Mouse (Mus musculus) limb, embryonic 10.5 days (tissue): ENCODE measurements around the gene Fpr2. TPM values are rescaled to one million over a fixed set of nuclear protein-coding genes. Genes with fewer than 3 reads are reported as not detected.

Experiments
- DNase-seq: peaks from one replicate; pipeline ENCODE4 v3.0.0-alpha.2; 2017; ENCODE audit warnings: low spot score
- H3K27ac ChIP-seq: fragments of 300-500 bp; sonication (generic); 2 replicates; pipeline ENCODE4 v1.5.1; 2016; ENCODE audit warnings: mild to moderate bottlenecking
- H3K27me3 ChIP-seq: fragments of 300-500 bp; sonication (generic); 2 replicates; pipeline ENCODE4 v1.6.1; 2016; ENCODE audit warnings: low read depth, mild to moderate bottlenecking; ENCODE audit not compliant: poor library complexity, severe bottlenecking
- H3K36me3 ChIP-seq: fragments of 300-500 bp; sonication (generic); 2 replicates; pipeline ENCODE4 v1.6.1; 2016; ENCODE audit warnings: mild to moderate bottlenecking, moderate library complexity
- H3K4me1 ChIP-seq: fragments of 300-500 bp; sonication (generic); 2 replicates; pipeline ENCODE4 v1.6.1; 2016
- H3K4me3 ChIP-seq: fragments of 300-500 bp; sonication (generic); 2 replicates; pipeline ENCODE4 v1.5.1; 2016; ENCODE audit warnings: mild to moderate bottlenecking, moderate library complexity
- H3K9me3 ChIP-seq: fragments of 300-500 bp; sonication (generic); replicated peaks from 2 replicates; pipeline ENCODE4 v1.6.1; 2016; ENCODE audit warnings: mild to moderate bottlenecking
- WGBS: fragments of 180-500 bp; shearing (Covaris S2); methylation state at CpG from one replicate; pipeline ENCODE4 v1.1.7; 2016; 5-methylcytosine and 5-hydroxymethylcytosine counted together
- polyA plus RNA-seq: library from polyadenylated mRNA; unstranded; fragments of >200 nt; fragmentation: Nextera tagmentation; extraction: Ambion mirVana; gene quantifications from 2 replicates; pipeline ENCODE4 v1.2.1, GENCODE M21; 2016

Fpr2 gene
- polyA plus RNA-seq, 1 experiment from 2014 or later = 0.16 TPM

DNA sequence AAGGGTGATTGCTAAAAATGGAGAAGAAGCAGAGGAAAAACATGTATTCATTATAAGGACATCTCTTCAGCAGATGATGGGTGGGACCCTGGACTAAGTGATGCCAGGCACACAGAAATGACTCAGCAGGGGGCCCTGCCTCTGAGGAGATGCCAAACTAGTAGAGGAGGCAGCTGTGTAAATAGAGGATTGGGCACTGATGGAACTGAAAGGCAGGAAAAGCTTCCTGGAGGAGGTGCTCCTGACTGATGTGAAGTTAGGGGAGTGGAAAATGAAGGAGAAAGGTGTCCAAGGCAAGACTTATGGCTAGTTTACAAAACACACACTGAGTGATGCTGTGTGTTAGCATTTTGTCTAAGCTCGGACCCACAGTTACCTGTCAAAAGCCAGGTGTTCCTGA is 30.2 kb upstream of the Fpr2 start:
- no peak for DNase-seq
- 100% methylated on average over 1 of the region's 1 CpGs for WGBS
- no peaks in the 10 kb centered on the region for H3K27me3 ChIP-seq
- H3K27ac ChIP-seq = no peak overlapping the region
- peaks cover 3% of the 10 kb centered on the region for H3K36me3 ChIP-seq
- H3K4me3 ChIP-seq = no peak overlapping the region
- H3K4me1 ChIP-seq = peaks cover 12% of the 10 kb centered on the region
- H3K9me3 ChIP-seq = no peaks in the 10 kb centered on the region

- DNase-seq = no peak
- WGBS = 83% methylated on average over 3 of the region's 3 CpGs
Observed at GRCm38 (mm10) chr17:17860110-17860509, 27.5 kb upstream of the Fpr2 start.

DNA sequence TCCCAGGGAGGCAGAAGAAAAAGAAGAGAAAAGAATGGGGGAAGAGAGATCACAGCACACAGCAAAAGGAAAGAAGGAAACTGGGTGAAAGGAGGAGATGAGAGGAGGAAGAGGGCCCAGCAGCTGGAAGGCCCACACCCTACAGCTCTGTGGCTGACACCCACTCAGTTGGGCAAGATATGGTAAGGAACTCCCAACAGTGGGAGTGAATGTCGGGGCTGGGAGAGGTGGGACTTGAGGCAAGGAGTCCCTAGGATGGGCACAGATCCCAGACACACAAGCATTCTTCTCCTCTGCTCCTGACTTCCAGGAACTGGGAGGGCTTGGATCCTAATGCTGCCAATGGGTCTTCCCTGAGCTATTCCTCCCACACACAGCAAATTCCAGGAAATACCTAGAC is 25.3 kb upstream of the Fpr2 start:
- H3K4me3 ChIP-seq = no peak overlapping the region
- H3K9me3 ChIP-seq = no peaks in the 10 kb centered on the region
- H3K27me3 ChIP-seq = no peaks in the 10 kb centered on the region
- no peak for DNase-seq
- 80% methylated on average over 1 of the region's 1 CpGs for WGBS
- H3K36me3 ChIP-seq = peaks cover 28% of the 10 kb centered on the region
- H3K27ac ChIP-seq = no peak overlapping the region
- H3K4me1 ChIP-seq = no peaks in the 10 kb centered on the region

More at GRCm38 (mm10) chr17:17860110-17860509, 27.5 kb upstream of the Fpr2 start:
- Histone ChIP-seq H3K9me3 (no peaks in the 10 kb centered on the region), H3K36me3 (peaks cover 19% of the 10 kb centered on the region), H3K4me1 (peaks cover 6% of the 10 kb centered on the region), H3K27me3 (no peaks in the 10 kb centered on the region), H3K4me3 (no peak overlapping the region), H3K27ac (no peak overlapping the region)

- no peaks in the 10 kb centered on the region for H3K4me1 ChIP-seq
- peaks cover 28% of the 10 kb centered on the region for H3K36me3 ChIP-seq
- H3K4me3 ChIP-seq = no peak overlapping the region
- no peak overlapping the region for H3K27ac ChIP-seq
- DNase-seq = no peak
- WGBS = 66% methylated on average over 2 of the region's 2 CpGs
- no peaks in the 10 kb centered on the region for H3K9me3 ChIP-seq
- H3K27me3 ChIP-seq = no peaks in the 10 kb centered on the region
Observed at GRCm38 (mm10) chr17:17865168-17865567, 22.5 kb upstream of the Fpr2 start.

DNA sequence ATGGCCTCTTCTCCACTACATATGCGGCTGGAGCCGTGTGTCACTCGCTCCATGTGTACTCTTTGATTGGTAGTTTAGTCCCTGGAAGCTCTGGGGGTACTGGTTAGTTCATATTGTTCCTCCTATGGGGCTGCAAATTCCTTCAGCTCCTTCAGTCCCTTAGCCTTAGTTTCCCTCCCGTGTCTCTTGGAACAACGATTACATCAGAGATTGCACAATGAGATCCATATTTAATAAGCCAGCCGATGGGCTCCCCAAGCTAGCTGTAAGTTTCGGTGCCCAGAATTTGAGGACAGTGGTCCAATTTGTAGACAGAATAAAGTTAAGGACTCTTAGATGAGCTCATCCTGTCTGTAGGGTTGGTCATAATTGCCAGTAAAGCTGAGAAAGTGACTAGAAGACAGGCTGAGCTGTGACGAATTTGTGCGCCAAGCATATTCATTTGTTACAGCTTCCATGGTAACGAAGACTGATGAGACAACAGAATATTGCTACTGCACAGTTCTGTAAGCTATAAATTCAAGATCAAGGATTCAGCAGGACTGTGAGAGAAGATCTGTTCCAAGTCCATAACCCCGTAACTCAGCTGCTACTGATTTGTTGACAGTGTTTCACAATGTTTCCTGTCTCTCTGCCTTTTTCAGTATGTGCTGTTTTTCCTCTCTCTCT is 20.7 kb upstream of the Fpr2 start:
- 90% methylated on average over 11 of the region's 11 CpGs for WGBS
- Histone ChIP-seq H3K27me3 (no peaks in the 10 kb centered on the region), H3K4me3 (no peak overlapping the region), H3K27ac (no peak overlapping the region), H3K9me3 (no peaks in the 10 kb centered on the region), H3K4me1 (no peaks in the 10 kb centered on the region), H3K36me3 (peaks cover 28% of the 10 kb centered on the region)
- DNase-seq = no peak

DNA sequence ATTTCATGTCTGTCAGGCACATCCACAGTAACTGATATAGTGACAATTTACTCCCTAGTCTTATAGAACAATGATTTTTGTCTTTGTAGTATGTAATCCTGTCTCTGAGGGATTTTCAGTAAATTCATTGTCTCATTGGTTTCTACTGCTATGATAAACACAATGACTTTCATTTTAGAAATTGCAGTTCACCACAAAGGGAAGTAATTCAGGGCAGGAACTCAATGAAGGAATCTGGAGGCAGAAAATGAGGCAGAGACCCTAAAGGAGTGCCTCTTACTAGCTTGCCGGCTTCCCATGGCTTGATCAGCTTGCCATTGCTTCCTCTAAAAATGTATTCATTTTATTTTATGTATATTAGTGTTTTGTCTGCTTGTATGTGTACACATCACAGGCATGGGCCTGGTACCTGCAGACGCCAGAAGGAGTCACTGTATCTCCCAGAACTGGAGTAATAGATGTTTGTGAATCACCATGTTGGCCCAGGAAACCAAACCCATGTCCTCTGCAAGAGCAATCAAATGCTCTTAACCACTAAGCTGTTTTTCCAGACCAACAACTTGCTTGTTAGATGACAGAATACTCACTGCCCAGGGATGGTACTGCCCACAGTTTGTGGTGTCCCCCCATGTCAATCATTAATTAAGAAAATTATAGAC is 16.6 kb upstream of the Fpr2 start:
- Histone ChIP-seq H3K4me1 (no peaks in the 10 kb centered on the region), H3K9me3 (no peaks in the 10 kb centered on the region)

GRCm38 (mm10) chr17:17871697-17872096 is 15.9 kb upstream of the Fpr2 start:
- Histone ChIP-seq H3K36me3 (no peaks in the 10 kb centered on the region), H3K4me3 (no peak overlapping the region), H3K4me1 (no peaks in the 10 kb centered on the region), H3K27me3 (no peaks in the 10 kb centered on the region), H3K27ac (no peak overlapping the region), H3K9me3 (no peaks in the 10 kb centered on the region)
- WGBS = 96% methylated on average over 2 of the region's 2 CpGs
- DNase-seq = no peak

More for the DNA sequence above, 16.6 kb upstream of the Fpr2 start:
- H3K4me3 ChIP-seq = no peak overlapping the region
- no peaks in the 10 kb centered on the region for H3K27me3 ChIP-seq
- DNase-seq = no peak
- 83% methylated on average over 2 of the region's 2 CpGs for WGBS
- H3K36me3 ChIP-seq = peaks cover 1% of the 10 kb centered on the region
- no peak overlapping the region for H3K27ac ChIP-seq

GRCm38 (mm10) chr17:17879347-17879746 is 8.3 kb upstream of the Fpr2 start:
- H3K27me3 ChIP-seq = no peaks in the 10 kb centered on the region
- no peaks in the 10 kb centered on the region for H3K36me3 ChIP-seq
- no peak for DNase-seq
- H3K4me1 ChIP-seq = no peaks in the 10 kb centered on the region
- 72% methylated on average over 1 of the region's 1 CpGs for WGBS
- H3K4me3 ChIP-seq = no peak overlapping the region
- no peak overlapping the region for H3K27ac ChIP-seq
- H3K9me3 ChIP-seq = no peaks in the 10 kb centered on the region

DNA sequence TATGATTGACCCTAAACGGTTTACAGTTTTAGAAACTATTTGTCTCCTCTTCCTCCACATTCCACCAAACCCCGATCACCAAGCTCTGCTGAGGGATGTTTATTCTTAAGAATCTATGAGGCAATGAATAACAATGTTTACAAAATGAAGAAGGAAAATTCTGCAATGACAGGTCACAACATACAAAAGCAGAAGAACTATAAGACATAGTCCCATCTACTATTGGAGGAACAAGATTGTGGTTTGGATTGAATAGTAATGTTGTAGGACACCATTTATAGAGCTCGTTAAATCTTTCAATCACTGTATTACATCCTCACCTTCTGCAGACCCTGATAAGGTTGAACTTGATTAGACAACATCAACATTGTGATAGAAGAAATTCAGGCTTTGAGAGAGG is 5.0 kb upstream of the Fpr2 start:
- no peaks in the 10 kb centered on the region for H3K36me3 ChIP-seq
- no peak for DNase-seq
- 82% methylated on average over 3 of the region's 3 CpGs for WGBS
- H3K4me1 ChIP-seq = no peaks in the 10 kb centered on the region
- H3K27ac ChIP-seq = no peak overlapping the region
- H3K4me3 ChIP-seq = no peak overlapping the region
- no peaks in the 10 kb centered on the region for H3K9me3 ChIP-seq
- H3K27me3 ChIP-seq = no peaks in the 10 kb centered on the region

GRCm38 (mm10) chr17:17883840-17884239 is 3.8 kb upstream of the Fpr2 start, which contains the start of gene Fpr1:
Gene Fpr1, minus strand, starts transcription at chr17:17883940.
- DNase-seq = no peak
- H3K36me3 ChIP-seq = no peaks in the 10 kb centered on the region
- no peak within 1 kb of the TSS for H3K27ac ChIP-seq
- no peaks in the 10 kb centered on the region for H3K9me3 ChIP-seq
- no peaks in the 10 kb centered on the region for H3K27me3 ChIP-seq
- no peak within 1 kb of the TSS for H3K4me3 ChIP-seq
- 78% methylated on average over 1 of the region's 1 CpGs for WGBS
- no peaks in the 10 kb centered on the region for H3K4me1 ChIP-seq

DNA sequence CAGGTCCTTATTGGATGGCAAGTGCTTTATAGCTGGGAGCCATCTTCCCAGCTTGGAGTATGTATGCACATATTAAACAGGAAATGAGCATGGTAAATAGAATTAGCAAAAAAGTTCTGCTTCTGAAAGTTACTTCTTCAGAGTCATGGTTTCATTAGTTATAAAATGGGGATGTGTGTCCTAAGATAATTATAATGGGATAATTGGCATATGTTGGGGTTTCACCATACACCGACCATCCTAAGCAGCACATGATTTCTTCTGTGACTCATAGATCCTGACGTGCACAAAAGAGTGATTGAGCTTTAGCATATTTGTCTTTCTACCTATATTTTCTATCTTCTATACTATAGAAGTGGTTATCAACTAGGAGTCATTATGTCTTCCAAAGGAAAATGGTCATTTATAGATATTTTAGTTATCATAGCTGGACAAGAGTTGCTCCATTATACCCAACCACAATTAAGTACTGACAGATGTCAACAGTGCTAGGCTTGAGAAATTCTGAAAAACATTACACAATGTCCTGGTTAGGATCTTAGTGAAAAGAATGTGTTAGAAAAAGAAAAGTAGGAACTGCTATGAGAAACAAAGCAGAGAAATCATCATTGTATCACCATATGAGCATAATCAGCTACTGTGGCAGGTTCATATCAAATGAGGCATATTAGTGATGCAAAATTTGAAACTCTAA is 2.3 kb downstream of the Fpr2 start:
- Histone ChIP-seq H3K4me1 (no peaks in the 10 kb centered on the region), H3K27ac (no peak overlapping the region), H3K36me3 (no peaks in the 10 kb centered on the region), H3K9me3 (no peaks in the 10 kb centered on the region), H3K4me3 (no peak overlapping the region), H3K27me3 (no peaks in the 10 kb centered on the region)
- no peak for DNase-seq
- 92% methylated on average over 2 of the region's 2 CpGs for WGBS

DNA sequence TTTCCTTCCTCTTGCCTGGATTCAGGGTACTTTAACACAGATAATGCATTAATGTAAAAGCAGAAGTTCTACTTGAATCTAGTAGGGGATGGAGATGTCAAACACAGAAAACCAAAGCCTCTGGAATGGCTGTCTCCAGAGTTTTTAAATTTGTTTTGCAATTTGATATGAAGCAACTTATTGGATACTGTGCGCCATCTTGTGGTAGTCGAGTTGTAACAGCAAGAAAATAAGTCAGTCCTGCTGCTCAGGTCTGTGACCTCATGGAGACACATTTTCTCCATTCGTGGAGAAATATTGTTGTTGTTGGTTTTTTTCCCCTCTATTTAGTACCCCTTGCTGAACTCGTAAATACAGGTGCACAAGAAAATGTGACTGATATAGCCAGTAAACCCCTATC is 8.4 kb downstream of the Fpr2 start:
- DNase-seq = peak; percentile 31
- H3K27me3 ChIP-seq = no peaks in the 10 kb centered on the region
- H3K27ac ChIP-seq = no peak overlapping the region
- H3K4me3 ChIP-seq = no peak overlapping the region
- no peaks in the 10 kb centered on the region for H3K36me3 ChIP-seq
- H3K4me1 ChIP-seq = no peaks in the 10 kb centered on the region
- H3K9me3 ChIP-seq = no peaks in the 10 kb centered on the region
- WGBS = 10% methylated on average over 4 of the region's 4 CpGs

- Histone ChIP-seq H3K27ac (no peak overlapping the region), H3K36me3 (no peaks in the 10 kb centered on the region), H3K4me1 (no peaks in the 10 kb centered on the region), H3K9me3 (no peaks in the 10 kb centered on the region), H3K4me3 (no peak overlapping the region), H3K27me3 (no peaks in the 10 kb centered on the region)
- 85% methylated on average over 2 of the region's 2 CpGs for WGBS
- no peak for DNase-seq
Observed at GRCm38 (mm10) chr17:17899268-17899667, 11.6 kb downstream of the Fpr2 start.
